Mouse (Mus musculus) kidney, postnatal 4 days (tissue): ENCODE results near the gene Nol7.

ENCODE experiments used
- DNase-seq, 2 experiments: peaks; one replicate each; pipeline ENCODE4 v3.0.0; 2021; ENCODE audit warnings: mixed read lengths in 2 of 2

The Nol7 gene

GRCm38 (mm10) chr13:43398297-43399080 is at the start of gene Nol7:
TSS of gene Nol7 (plus strand) at chr13:43398390.
- peak; percentile 98 for DNase-seq

GRCm38 (mm10) chr13:43349376-43349775 is 48.8 kb upstream of the Nol7 start:
- no peak for DNase-seq

GRCm38 (mm10) chr13:43350489-43351169 is 47.6 kb upstream of the Nol7 start:
- DNase-seq, result no peak

GRCm38 (mm10) chr13:43353356-43353755 is 44.8 kb upstream of the Nol7 start:
- no peak for DNase-seq

- no peak for DNase-seq
Measured at GRCm38 (mm10) chr13:43354362-43354761, 43.8 kb upstream of the Nol7 start.

- no peak for DNase-seq
Measured at GRCm38 (mm10) chr13:43356346-43357125, 41.7 kb upstream of the Nol7 start.

- no peak for DNase-seq
Measured at GRCm38 (mm10) chr13:43360534-43360933, 37.7 kb upstream of the Nol7 start.

- peak in 1 of 2 experiments; percentile 45 for DNase-seq
Measured at GRCm38 (mm10) chr13:43362353-43362752, 35.8 kb upstream of the Nol7 start.

- DNase-seq, result peak; percentile 95 to 96
Measured at GRCm38 (mm10) chr13:43364985-43365824, 33.0 kb upstream of the Nol7 start, which contains the start of gene Sirt5. TSS of gene Sirt5 (plus strand) at chr13:43365496.

- no peak for DNase-seq
Measured at GRCm38 (mm10) chr13:43365825-43366184, 32.4 kb upstream of the Nol7 start.

- no peak for DNase-seq
Measured at GRCm38 (mm10) chr13:43370063-43370462, 28.1 kb upstream of the Nol7 start.

- no peak for DNase-seq
Measured at GRCm38 (mm10) chr13:43372892-43373291, 25.3 kb upstream of the Nol7 start.

- no peak for DNase-seq
Measured at GRCm38 (mm10) chr13:43374205-43374604, 24.0 kb upstream of the Nol7 start.

- no peak for DNase-seq
Measured at GRCm38 (mm10) chr13:43374918-43375432, 23.2 kb upstream of the Nol7 start.

GRCm38 (mm10) chr13:43379989-43380388 is 18.2 kb upstream of the Nol7 start:
- DNase-seq, result no peak

- no peak for DNase-seq
Measured at GRCm38 (mm10) chr13:43385321-43385720, 12.9 kb upstream of the Nol7 start.

- no peak for DNase-seq
Measured at GRCm38 (mm10) chr13:43397700-43398296, 392 bp upstream of the Nol7 start.

- no peak for DNase-seq
Measured at GRCm38 (mm10) chr13:43399576-43399975, 1.4 kb downstream of the Nol7 start.

- DNase-seq, result no peak
Measured at GRCm38 (mm10) chr13:43412311-43412710, 14.1 kb downstream of the Nol7 start.

- no peak for DNase-seq
Measured at GRCm38 (mm10) chr13:43413611-43414010, 15.4 kb downstream of the Nol7 start.

- DNase-seq, result no peak
Measured at GRCm38 (mm10) chr13:43415249-43415648, 17.1 kb downstream of the Nol7 start.

GRCm38 (mm10) chr13:43428436-43428835 is 30.2 kb downstream of the Nol7 start:
- no peak for DNase-seq
